Mouse (Mus musculus) heart, embryonic 11.5 days (tissue): ENCODE results near the gene Tmem269. TPM values are rescaled to one million over a fixed set of nuclear protein-coding genes. Genes with fewer than 3 reads are reported as not detected.

Experiments
- ATAC-seq: fragments of 200-750 bp; cut with Nextera tagmentation; replicated peaks from 2 replicates; pipeline ENCODE4 v1.8.0; 2017; ENCODE audit warnings: moderate library complexity; ENCODE audit not compliant: insufficient number of reproducible peaks, low FRiP score, low TSS enrichment
- H3K27ac ChIP-seq: fragments of 300-500 bp; sonication (generic); 2 replicates; pipeline ENCODE4 v1.5.1; 2014; ENCODE audit warnings: mild to moderate bottlenecking, low read depth, low read length
- H3K27me3 ChIP-seq: fragments of 300-500 bp; sonication (generic); 2 replicates; pipeline ENCODE4 v1.6.1; 2014; ENCODE audit warnings: mild to moderate bottlenecking, low read length, mixed read lengths; ENCODE audit not compliant: control insufficient read depth, insufficient read depth
- H3K36me3 ChIP-seq: fragments of 300-500 bp; sonication (generic); 2 replicates; pipeline ENCODE4 v1.6.1; 2014; ENCODE audit warnings: mild to moderate bottlenecking, low read length, moderate library complexity, mixed read lengths; ENCODE audit not compliant: control insufficient read depth, insufficient read depth
- H3K4me1 ChIP-seq: fragments of 300-500 bp; sonication (generic); 2 replicates; pipeline ENCODE4 v1.6.1; 2014; ENCODE audit warnings: low read length; ENCODE audit not compliant: control insufficient read depth, insufficient read depth
- H3K4me2 ChIP-seq: fragments of 300-500 bp; sonication (generic); 2 replicates; pipeline ENCODE4 v1.6.1; 2014; ENCODE audit warnings: mild to moderate bottlenecking, moderate library complexity
- H3K4me3 ChIP-seq: fragments of 300-500 bp; sonication (generic); 2 replicates; pipeline ENCODE4 v1.5.1; 2014; ENCODE audit warnings: low read depth, low read length
- H3K9ac ChIP-seq: fragments of 300-500 bp; sonication (generic); 2 replicates; pipeline ENCODE4 v1.6.1; 2014; ENCODE audit warnings: mild to moderate bottlenecking, low read depth, low read length, moderate library complexity
- H3K9me3 ChIP-seq: fragments of 300-500 bp; sonication (generic); replicated peaks from 2 replicates; pipeline ENCODE4 v1.6.1; 2016; ENCODE audit warnings: low read length; ENCODE audit not compliant: control insufficient read depth
- WGBS: fragments of 180-500 bp; shearing (Covaris S2); extraction: QIAGEN DNeasy Blood & Tissue Kit; methylation state at CpG from one replicate; pipeline ENCODE4 v1.1.7; 2014; ENCODE audit not compliant: insufficient replicate concordance; 5-methylcytosine and 5-hydroxymethylcytosine counted together
- polyA plus RNA-seq: library from polyadenylated mRNA; unstranded; fragments of >200 nt; fragmentation: Nextera tagmentation; extraction: Ambion mirVana; gene quantifications from 2 replicates; pipeline ENCODE4 v1.2.1, GENCODE M21; 2014

The Tmem269 gene
- polyA plus RNA-seq, 1 experiment from 2014 or later = not detected

DNA sequence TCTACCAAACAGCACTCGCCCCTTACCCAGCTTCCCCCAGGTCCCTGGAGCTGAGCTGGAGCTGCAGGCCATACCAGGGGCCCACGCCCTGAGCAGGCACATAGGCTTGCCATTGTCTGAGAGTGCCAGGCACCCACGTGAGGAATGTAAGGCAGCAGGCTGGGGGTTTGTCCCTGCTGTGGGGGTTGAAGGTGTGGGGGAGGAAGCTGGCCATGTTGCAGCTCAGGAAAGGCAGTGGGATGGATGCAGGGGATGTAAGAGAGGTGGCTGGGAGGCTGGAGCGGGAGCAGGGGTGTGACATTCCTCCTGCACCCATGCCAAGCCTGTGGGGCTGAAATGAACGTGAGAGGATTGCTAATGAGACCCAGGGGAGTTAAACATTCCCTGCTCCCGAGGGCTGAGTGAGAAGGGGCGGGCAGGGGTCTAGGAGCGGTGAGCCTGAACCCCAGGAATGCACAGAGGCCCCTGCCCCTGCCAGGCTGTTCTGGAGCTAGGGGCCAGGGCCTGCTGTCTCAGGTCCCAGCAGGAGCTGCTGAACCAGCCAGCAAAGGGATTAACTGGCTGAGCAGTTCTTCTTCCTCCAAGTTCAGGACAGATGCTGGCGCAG lies 36.1 kb upstream of the Tmem269 start:
- Histone ChIP-seq H3K9me3 (no peaks in the 10 kb centered on the region), H3K4me3 (no peak overlapping the region), H3K4me2 (no peak overlapping the region), H3K27ac (no peak overlapping the region), H3K9ac (no peak overlapping the region), H3K36me3 (no peaks in the 10 kb centered on the region), H3K27me3 (no peaks in the 10 kb centered on the region), H3K4me1 (peaks cover 9% of the 10 kb centered on the region; the same call in 1 of the 2 replicates)
- 41% methylated on average over 9 of the region's 9 CpGs for WGBS
- ATAC-seq = no peak

DNA sequence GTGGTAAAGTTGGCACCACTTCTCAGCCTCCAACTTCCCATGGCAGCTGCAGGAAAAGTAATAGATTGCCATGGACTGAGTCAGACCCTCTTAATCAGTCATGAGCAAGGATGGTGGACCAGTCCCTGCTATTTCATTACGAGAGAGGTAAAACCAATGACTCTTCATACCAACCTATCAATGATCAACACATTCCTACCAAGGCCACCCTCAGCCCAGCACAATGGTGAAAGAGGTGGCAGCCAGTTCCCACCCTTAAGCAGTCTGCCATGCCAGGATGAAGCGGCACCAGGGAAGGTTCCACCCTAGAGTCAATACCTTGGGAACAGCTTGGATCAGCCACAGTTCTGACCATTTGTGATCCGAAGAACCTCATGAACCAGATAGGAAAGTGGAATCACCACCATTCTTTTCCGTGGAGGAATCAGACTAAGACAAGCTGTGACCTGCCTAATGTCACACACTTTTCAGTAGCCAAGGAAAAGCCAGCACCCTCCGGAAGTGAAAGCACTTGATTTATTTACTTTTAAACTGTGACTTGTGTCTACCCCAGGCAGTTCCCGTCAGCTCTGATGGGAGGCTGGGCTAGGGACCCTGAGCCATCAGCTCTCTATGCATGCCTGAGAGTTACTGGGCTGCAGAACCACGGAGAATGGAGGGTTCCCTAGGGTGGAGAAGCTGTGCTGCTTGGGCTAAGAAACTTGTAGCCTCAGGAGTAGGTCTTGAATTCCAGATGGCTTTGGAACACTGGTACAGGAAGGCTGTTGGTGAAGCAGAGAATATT lies 34.2 kb upstream of the Tmem269 start:
- Histone ChIP-seq H3K4me1 (peaks cover 9% of the 10 kb centered on the region; the same call in 1 of the 2 replicates), H3K27ac (no peak overlapping the region), H3K9me3 (no peaks in the 10 kb centered on the region), H3K4me2 (no peak overlapping the region), H3K27me3 (no peaks in the 10 kb centered on the region), H3K9ac (no peak overlapping the region), H3K36me3 (no peaks in the 10 kb centered on the region), H3K4me3 (no peak overlapping the region)
- 52% methylated on average over 7 of the region's 7 CpGs for WGBS
- no peak for ATAC-seq

DNA sequence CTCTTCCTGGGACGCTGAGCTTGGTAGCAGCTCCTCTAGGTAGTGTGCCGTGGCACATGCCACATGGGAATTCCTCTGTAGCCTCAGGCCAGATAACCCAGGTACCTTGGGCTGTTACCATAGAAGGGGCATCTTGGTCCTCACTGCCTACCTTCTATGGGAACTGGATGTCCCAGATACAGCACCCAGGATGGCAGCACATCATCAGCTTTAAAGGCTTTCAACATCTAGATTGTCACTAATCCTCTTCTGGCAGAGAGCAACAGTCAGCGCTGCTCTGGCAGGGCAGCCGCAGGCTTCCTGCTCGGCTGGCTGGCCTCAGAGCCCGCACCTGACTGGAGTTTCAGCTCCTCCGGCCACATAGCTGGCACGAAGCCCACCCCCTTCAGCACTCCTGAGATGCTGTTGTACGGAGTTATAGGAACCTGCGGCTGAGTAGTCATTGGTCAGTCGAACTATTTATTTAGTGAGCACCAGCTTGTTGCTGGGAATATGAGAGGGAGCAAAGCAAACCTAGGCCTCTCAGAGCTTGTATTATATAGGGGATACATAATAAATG lies 30.5 kb upstream of the Tmem269 start:
- no peak for ATAC-seq
- Histone ChIP-seq H3K27me3 (no peaks in the 10 kb centered on the region), H3K27ac (no peak overlapping the region), H3K4me3 (no peak overlapping the region), H3K9me3 (no peaks in the 10 kb centered on the region), H3K4me1 (no peaks in the 10 kb centered on the region), H3K36me3 (no peaks in the 10 kb centered on the region; the same call in 1 of the 2 replicates), H3K4me2 (no peak overlapping the region), H3K9ac (no peak overlapping the region)
- WGBS = 77% methylated on average over 11 of the region's 11 CpGs

DNA sequence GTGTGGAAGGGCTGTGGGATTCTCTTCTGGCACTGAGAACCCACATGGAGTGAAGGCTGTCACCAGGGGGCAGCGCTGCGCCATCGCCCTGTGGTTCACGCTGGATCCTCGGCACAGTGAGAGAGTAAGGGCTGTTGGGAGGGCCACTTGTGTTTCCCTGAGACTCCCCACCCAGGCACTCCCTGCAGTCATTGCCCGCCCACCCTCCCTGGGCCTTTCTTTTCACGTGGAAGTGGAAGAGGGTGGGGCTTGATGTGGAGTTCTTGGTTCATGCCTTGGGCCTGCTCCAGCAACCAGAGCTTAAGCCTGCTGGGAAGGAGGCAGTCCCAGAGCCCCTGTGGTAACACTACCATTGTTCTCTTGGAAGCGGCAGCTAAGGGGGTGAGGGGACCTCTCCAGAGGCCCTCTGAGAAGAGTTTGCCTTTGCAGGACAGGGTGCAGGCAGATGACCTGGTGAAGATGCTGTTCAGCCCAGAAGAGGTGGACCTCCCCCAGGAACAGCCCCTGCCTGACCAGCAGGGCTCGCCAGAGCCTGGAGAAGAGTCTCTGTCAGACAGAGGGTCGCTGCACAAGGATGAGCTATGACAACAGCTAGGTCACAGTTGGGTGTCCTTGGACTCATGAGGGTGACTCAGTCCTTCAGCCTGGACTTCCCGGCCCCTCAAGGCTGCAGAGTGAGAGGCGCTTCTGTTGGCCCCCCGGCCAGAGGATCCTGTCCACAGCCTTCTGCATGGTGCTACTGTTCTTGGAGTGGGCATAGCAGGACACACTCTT lies 29.6 kb upstream of the Tmem269 start:
- Histone ChIP-seq H3K27ac (no peak overlapping the region), H3K9me3 (no peaks in the 10 kb centered on the region), H3K9ac (no peak overlapping the region), H3K4me3 (no peak overlapping the region), H3K4me2 (no peak overlapping the region), H3K36me3 (no peaks in the 10 kb centered on the region; the same call in 1 of the 2 replicates), H3K27me3 (no peaks in the 10 kb centered on the region), H3K4me1 (no peaks in the 10 kb centered on the region)
- peak; percentile 41; the same call in 1 of the 2 replicates for ATAC-seq
- 39% methylated on average over 13 of the region's 13 CpGs for WGBS

DNA sequence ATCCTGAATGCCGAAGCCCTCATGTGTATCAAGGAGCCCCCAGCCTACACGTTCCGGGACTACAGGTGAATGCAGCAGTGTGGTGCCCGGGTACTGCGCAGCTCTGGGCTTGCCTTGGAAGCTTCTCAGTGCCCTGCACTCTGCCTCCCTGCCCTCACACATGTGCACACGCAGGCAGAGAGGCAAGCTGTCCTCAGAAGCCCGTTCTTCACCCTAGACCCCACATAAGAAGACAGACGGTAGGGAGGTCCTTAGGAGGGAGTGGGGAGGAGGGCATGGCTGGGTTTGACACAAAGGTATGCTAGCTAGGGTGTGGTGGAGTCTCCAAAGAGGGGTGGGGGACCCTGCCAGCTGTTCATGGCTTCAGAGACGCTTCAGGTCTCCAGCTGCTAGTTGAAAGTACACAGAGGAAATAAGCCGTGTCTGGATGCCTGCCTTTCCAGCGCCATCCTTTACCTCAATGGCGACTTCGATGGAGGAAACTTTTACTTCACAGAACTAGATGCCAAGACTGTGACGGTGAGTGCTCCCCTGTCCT lies 28.7 kb upstream of the Tmem269 start:
- no peaks in the 10 kb centered on the region for H3K27me3 ChIP-seq
- no peak overlapping the region for H3K4me2 ChIP-seq
- no peak overlapping the region for H3K9ac ChIP-seq
- H3K4me1 ChIP-seq = peaks cover 3% of the 10 kb centered on the region; the same call in 1 of the 2 replicates
- no peak overlapping the region for H3K27ac ChIP-seq
- WGBS = 75% methylated on average over 14 of the region's 14 CpGs
- H3K36me3 ChIP-seq = no peaks in the 10 kb centered on the region; the same call in 1 of the 2 replicates
- H3K4me3 ChIP-seq = no peak overlapping the region
- H3K9me3 ChIP-seq = no peaks in the 10 kb centered on the region
- no peak for ATAC-seq

DNA sequence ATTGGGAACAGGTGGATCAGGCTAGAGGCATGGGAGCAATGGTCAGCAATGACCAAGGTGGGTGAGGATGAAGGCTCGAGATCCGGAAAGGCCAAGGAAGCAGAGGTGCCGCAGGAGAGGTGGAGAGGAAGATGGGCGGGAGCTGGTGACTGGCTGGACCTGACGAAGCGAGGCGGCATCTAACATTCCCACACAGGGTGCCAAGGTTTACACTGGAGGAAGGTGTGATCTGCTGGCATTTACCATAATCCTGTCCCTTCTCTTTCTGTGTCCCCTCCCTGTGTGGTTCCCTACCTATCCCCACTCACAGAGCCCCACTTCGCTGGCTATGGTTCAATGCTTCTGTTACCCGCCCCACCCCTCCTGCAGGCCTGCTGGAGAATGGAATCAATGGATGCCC lies 27.9 kb upstream of the Tmem269 start:
- no peak overlapping the region for H3K4me3 ChIP-seq
- no peak overlapping the region for H3K9ac ChIP-seq
- peaks cover 5% of the 10 kb centered on the region; the same call in 1 of the 2 replicates for H3K4me1 ChIP-seq
- H3K27ac ChIP-seq = no peak overlapping the region
- WGBS = 89% methylated on average over 9 of the region's 9 CpGs
- no peaks in the 10 kb centered on the region; the same call in 1 of the 2 replicates for H3K36me3 ChIP-seq
- H3K27me3 ChIP-seq = no peaks in the 10 kb centered on the region
- ATAC-seq = no peak
- H3K4me2 ChIP-seq = no peak overlapping the region
- no peaks in the 10 kb centered on the region for H3K9me3 ChIP-seq

DNA sequence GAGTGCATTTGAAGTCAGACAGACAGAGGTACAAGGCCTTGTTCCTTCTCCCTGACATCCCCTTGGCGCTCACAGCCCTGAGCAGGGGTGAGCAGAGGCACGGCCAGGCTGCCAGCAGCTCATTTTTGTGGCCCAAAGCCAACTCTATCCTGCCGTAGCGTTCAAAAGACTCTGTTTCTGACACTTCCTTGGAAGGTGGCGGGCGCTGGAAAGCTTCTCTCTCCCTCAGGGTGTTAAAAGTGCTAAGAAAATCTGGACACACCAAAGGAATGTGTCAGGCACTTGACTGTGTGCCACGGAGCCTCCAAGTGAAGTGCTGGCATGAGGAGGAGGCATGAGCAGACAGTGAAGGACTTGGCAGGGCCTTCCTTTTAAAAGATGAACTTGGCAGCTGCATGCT lies 27.5 kb upstream of the Tmem269 start:
- ATAC-seq = no peak
- H3K4me3 ChIP-seq = no peak overlapping the region

More for the DNA sequence above, 27.5 kb upstream of the Tmem269 start:
- Histone ChIP-seq H3K9me3 (no peaks in the 10 kb centered on the region), H3K27ac (no peak overlapping the region), H3K4me2 (no peak overlapping the region), H3K9ac (no peak overlapping the region), H3K36me3 (peaks cover 3% of the 10 kb centered on the region; the same call in 1 of the 2 replicates), H3K27me3 (no peaks in the 10 kb centered on the region), H3K4me1 (peaks cover 5% of the 10 kb centered on the region; the same call in 1 of the 2 replicates)
- 50% methylated on average over 7 of the region's 7 CpGs for WGBS
